Mouse (Mus musculus): ENCODE measurements at regions not wholly inside any gene's neighbourhood (a gene's known extent, or its start where the extent isn't known, plus 50 kb on each side); places are given as distances from the start of the nearest gene placed in this dataset. TPM values are rescaled to one million over a fixed set of nuclear protein-coding genes. Genes with fewer than 3 reads are reported as not detected.

DNA sequence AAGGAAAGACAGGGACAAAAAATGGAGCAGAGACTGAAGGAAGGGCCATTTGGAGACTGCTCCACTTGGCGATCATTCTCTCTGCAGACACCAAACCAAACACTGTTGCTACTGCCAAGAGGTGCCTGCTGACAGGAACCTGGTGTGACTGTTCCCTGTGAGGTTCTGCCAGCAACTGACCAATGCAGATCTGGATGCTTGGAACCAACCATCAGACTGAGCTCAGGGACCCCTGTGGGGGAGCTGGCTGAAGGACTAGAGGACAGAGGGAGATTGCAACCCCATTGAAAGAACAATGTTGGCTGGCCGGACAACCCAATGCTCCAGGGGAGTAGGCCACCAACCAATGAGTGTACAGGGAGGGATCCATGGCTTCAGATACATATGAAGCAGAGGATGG, 139.2 kb upstream of the Cep126 start:
- Histone ChIP-seq H3K36me3 (replicated peaks; ENCODE audit: control insufficient read depth, insufficient read depth, low read depth, low read length) (no peaks in the 10 kb centered on the region), H3K27me3 (ENCODE audit: control insufficient read depth, insufficient read depth, low read length) (no peaks in the 10 kb centered on the region), H3K4me2 (ENCODE audit: low read depth, low read length) (no peak overlapping the region), H3K9ac (replicated peaks; ENCODE audit: low read length) (no peak overlapping the region), H3K4me1 (ENCODE audit: control insufficient read depth, insufficient read depth, low read length) (no peaks in the 10 kb centered on the region), H3K4me3 (ENCODE audit: low read depth, low read length) (no peak overlapping the region), H3K27ac (replicated peaks; ENCODE audit: low read depth, low read length) (no peak overlapping the region), H3K9me3 (replicated peaks; ENCODE audit: control insufficient read depth, low read length) (no peaks in the 10 kb centered on the region)
- ATAC-seq (replicated peaks; ENCODE audit: insufficient number of reproducible peaks, low FRiP score, low TSS enrichment, low read depth) = no peak
- no peak for DNase-seq (ENCODE audit: low spot score)
- WGBS = 86% methylated on average over 2 of the region's 2 CpGs

DNA sequence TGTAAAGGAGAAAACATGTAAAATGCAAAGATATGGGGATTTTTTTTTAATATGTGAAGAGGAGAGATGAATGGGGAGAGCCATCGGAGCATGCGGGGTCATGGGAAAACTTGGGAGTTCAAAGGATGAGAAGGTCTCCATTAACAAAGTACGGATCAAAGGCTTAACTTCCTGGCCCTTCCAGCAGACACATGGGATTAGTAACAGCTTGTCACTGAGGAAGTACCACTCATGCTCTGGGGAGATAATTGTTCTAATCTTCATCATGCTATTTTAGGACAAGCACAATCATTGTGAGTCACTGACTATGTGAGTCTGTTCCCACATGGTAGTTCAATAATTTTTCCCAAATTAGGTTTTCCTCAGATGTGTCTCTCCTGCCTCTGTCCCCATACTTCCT, 115.4 kb upstream of the Cep126 start:
- no peaks in the 10 kb centered on the region for H3K4me1 ChIP-seq (ENCODE audit: control insufficient read depth, insufficient read depth, low read length)
- H3K27ac ChIP-seq (replicated peaks; ENCODE audit: low read depth, low read length) = no peak overlapping the region
- H3K4me3 ChIP-seq (ENCODE audit: low read depth, low read length) = no peak overlapping the region
- no peaks in the 10 kb centered on the region for H3K9me3 ChIP-seq (replicated peaks; ENCODE audit: control insufficient read depth, low read length)
- no peak for ATAC-seq (replicated peaks; ENCODE audit: insufficient number of reproducible peaks, low FRiP score, low TSS enrichment, low read depth)
- H3K4me2 ChIP-seq (ENCODE audit: low read depth, low read length) = no peak overlapping the region
- H3K9ac ChIP-seq (replicated peaks; ENCODE audit: low read length) = no peak overlapping the region
- DNase-seq (ENCODE audit: low spot score) = no peak
- 78% methylated on average over 3 of the region's 3 CpGs for WGBS
- no peaks in the 10 kb centered on the region for H3K27me3 ChIP-seq (ENCODE audit: control insufficient read depth, insufficient read depth, low read length)
- H3K36me3 ChIP-seq (replicated peaks; ENCODE audit: control insufficient read depth, insufficient read depth, low read depth, low read length) = no peaks in the 10 kb centered on the region

DNA sequence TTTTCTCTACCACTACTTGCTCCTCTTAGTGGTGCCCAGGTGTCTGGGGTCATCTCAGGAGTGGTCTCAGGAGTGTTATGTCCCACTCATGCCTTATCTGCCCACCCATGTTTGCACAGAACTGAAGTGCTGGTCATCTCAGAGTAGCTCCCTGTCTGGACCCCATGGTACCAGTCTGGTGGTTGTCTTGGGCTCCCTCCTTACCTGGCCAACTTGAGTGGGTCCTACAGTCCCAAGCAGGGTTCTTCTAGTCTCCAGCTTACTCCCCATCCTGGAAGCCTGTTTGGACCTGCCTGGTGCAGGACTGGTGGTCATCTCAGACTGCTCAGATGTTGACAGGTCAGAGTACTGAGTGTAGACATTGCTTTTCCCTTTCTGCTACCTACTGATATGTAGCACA, 94.0 kb upstream of the Cep126 start:
- H3K4me3 ChIP-seq (ENCODE audit: low read depth, low read length) = no peak overlapping the region
- no peaks in the 10 kb centered on the region for H3K9me3 ChIP-seq (replicated peaks; ENCODE audit: control insufficient read depth, low read length)
- no peak overlapping the region for H3K9ac ChIP-seq (replicated peaks; ENCODE audit: low read length)
- no peaks in the 10 kb centered on the region for H3K27me3 ChIP-seq (ENCODE audit: control insufficient read depth, insufficient read depth, low read length)
- DNase-seq (ENCODE audit: low spot score) (no peak), ATAC-seq (replicated peaks; ENCODE audit: insufficient number of reproducible peaks, low FRiP score, low TSS enrichment, low read depth) (no peak)
- no peaks in the 10 kb centered on the region for H3K36me3 ChIP-seq (replicated peaks; ENCODE audit: control insufficient read depth, insufficient read depth, low read depth, low read length)
- H3K4me1 ChIP-seq (ENCODE audit: control insufficient read depth, insufficient read depth, low read length) = no peaks in the 10 kb centered on the region
- H3K4me2 ChIP-seq (ENCODE audit: low read depth, low read length) = no peak overlapping the region
- no peak overlapping the region for H3K27ac ChIP-seq (replicated peaks; ENCODE audit: low read depth, low read length)

DNA sequence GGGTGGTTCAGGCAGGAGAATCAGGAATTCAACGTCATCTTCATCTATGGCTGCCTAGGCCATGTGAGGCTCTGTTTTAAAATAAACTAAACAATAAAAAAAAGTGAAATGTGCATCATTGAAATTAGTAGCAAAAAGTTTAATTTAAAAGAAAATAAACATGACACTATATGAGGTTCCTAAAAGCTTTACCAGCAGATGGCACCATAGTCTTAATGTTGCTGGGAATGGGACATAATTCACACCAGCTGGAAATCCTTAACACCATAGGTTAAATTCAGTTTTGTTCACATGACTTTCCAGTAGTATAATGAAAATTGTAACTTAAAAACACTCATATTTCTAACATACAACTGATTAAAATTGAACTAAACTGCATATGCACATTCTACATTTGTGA, 92.3 kb upstream of the Cep126 start:
- Histone ChIP-seq H3K4me3 (ENCODE audit: low read depth, low read length) (no peak overlapping the region), H3K9me3 (replicated peaks; ENCODE audit: control insufficient read depth, low read length) (no peaks in the 10 kb centered on the region), H3K4me2 (ENCODE audit: low read depth, low read length) (no peak overlapping the region), H3K4me1 (ENCODE audit: control insufficient read depth, insufficient read depth, low read length) (no peaks in the 10 kb centered on the region), H3K27me3 (ENCODE audit: control insufficient read depth, insufficient read depth, low read length) (no peaks in the 10 kb centered on the region), H3K36me3 (replicated peaks; ENCODE audit: control insufficient read depth, insufficient read depth, low read depth, low read length) (no peaks in the 10 kb centered on the region), H3K27ac (replicated peaks; ENCODE audit: low read depth, low read length) (no peak overlapping the region), H3K9ac (replicated peaks; ENCODE audit: low read length) (no peak overlapping the region)
- ATAC-seq (replicated peaks; ENCODE audit: insufficient number of reproducible peaks, low FRiP score, low TSS enrichment, low read depth) (no peak), DNase-seq (ENCODE audit: low spot score) (peak; percentile 84)
- WGBS = 30% methylated on average over 1 of the region's 1 CpGs

DNA sequence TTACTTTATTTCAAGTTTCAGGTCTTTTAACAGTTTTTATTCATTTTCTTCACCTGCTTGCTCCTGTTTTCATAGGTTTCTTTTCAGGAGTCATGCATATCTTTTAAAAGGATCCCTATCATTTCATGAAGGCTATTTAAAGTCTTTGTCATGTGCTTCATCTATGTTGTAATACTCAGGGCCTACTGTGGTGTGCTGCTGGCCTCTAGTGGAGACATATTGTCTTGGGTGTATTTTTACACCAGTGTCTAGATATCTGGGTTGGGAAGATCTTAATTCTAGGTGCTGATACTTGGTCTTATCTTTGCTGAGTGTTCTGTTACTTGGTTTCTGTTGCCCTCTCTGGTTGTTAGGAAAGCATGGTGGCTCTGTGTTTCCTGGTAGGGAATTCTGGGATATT, 74.8 kb upstream of the Cep126 start:
- Histone ChIP-seq H3K27me3 (ENCODE audit: control insufficient read depth, insufficient read depth, low read length) (no peaks in the 10 kb centered on the region), H3K36me3 (replicated peaks; ENCODE audit: control insufficient read depth, insufficient read depth, low read depth, low read length) (no peaks in the 10 kb centered on the region), H3K27ac (replicated peaks; ENCODE audit: low read depth, low read length) (no peak overlapping the region), H3K4me1 (ENCODE audit: control insufficient read depth, insufficient read depth, low read length) (no peaks in the 10 kb centered on the region), H3K4me3 (ENCODE audit: low read depth, low read length) (no peak overlapping the region), H3K9ac (replicated peaks; ENCODE audit: low read length) (no peak overlapping the region), H3K4me2 (ENCODE audit: low read depth, low read length) (no peak overlapping the region), H3K9me3 (replicated peaks; ENCODE audit: control insufficient read depth, low read length) (no peaks in the 10 kb centered on the region)
- DNase-seq (ENCODE audit: low spot score) (peak; percentile 56), ATAC-seq (replicated peaks; ENCODE audit: insufficient number of reproducible peaks, low FRiP score, low TSS enrichment, low read depth) (no peak)

DNA sequence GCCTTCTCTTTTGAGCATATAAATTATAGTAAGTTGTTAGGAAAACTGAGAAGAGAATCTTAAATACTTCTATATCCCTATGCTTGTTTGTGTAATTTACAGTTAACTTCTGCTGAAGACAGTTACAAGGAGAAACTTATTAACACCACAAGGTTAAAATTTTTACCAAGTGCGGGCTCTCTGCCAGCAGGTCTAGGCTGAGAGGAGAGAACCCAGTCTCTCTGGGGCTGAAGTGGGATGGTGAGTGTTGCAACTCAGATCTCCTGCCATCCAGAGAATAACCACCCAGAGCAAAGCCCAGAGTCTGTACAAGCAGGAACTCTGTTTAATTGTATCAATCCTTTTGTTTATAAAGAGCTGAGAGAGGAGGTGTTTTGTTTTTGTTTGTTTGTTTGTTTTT, 51.3 kb upstream of the Cep126 start:
- DNase-seq (ENCODE audit: low spot score) (no peak), ATAC-seq (replicated peaks; ENCODE audit: insufficient number of reproducible peaks, low FRiP score, low TSS enrichment, low read depth) (no peak)
- Histone ChIP-seq H3K4me3 (ENCODE audit: low read depth, low read length) (no peak overlapping the region), H3K4me2 (ENCODE audit: low read depth, low read length) (no peak overlapping the region), H3K36me3 (replicated peaks; ENCODE audit: control insufficient read depth, insufficient read depth, low read depth, low read length) (no peaks in the 10 kb centered on the region), H3K27ac (replicated peaks; ENCODE audit: low read depth, low read length) (no peak overlapping the region), H3K27me3 (ENCODE audit: control insufficient read depth, insufficient read depth, low read length) (no peaks in the 10 kb centered on the region), H3K9ac (replicated peaks; ENCODE audit: low read length) (no peak overlapping the region), H3K4me1 (ENCODE audit: control insufficient read depth, insufficient read depth, low read length) (no peaks in the 10 kb centered on the region), H3K9me3 (replicated peaks; ENCODE audit: control insufficient read depth, low read length) (no peaks in the 10 kb centered on the region)
- 86% methylated on average over 1 of the region's 1 CpGs for WGBS

MicroRNAs in the stretch of these regions (microRNA counts, 519-probe panel; counts per million panel counts)
- not detected for microRNA mmu-miR-1899

Small RNAs in the stretch of these regions (microRNA-seq; reads per million reads assigned to microRNA genes)
- gene Mir1899 (ENCODE audit: borderline number of aligned reads) = not detected
